Mouse (Mus musculus): ENCODE measurements at regions not wholly inside any gene's neighbourhood (a gene's known extent, or its start where the extent isn't known, plus 50 kb on each side); places are given as distances from the start of the nearest gene placed in this dataset.

- TF ChIP-seq GATA1 (IDR thresholded peaks at IDR 0.05; ENCODE audit: borderline replicate concordance, low read length), result no peak
- no peak for TF ChIP-seq FLI1 (IDR thresholded peaks at IDR 0.05; ENCODE audit: low read length)
These were observed 362.3 kb upstream of the Marcks start for GRCm38 (mm10) chr10:37501043-37501442.
